Mouse (Mus musculus) thymus, postnatal 4 days (tissue): ENCODE results near the gene Hdac9.
A peak's percentile ranks its signal among the peaks of the same experiment; 100 is the strongest.

Experiments
- DNase-seq: peaks from one replicate; pipeline ENCODE4 v3.0.0; 2021

Gene Hdac9

GRCm38 (mm10) chr12:34201471-34201870 lies 715.4 kb downstream of the Hdac9 start:
- no peak for DNase-seq

- DNase-seq = no peak
Observed at GRCm38 (mm10) chr12:34200030-34200446, 716.9 kb downstream of the Hdac9 start.

- DNase-seq = no peak
Observed at GRCm38 (mm10) chr12:34195155-34195828, 721.6 kb downstream of the Hdac9 start.

- no peak for DNase-seq
Observed at GRCm38 (mm10) chr12:34194116-34194515, 722.8 kb downstream of the Hdac9 start.

- no peak for DNase-seq
Observed at GRCm38 (mm10) chr12:34191246-34191645, 725.6 kb downstream of the Hdac9 start.

GRCm38 (mm10) chr12:34178931-34179330 lies 738.0 kb downstream of the Hdac9 start:
- DNase-seq = no peak

- no peak for DNase-seq
Observed at GRCm38 (mm10) chr12:34176790-34177189, 740.1 kb downstream of the Hdac9 start.

- no peak for DNase-seq
Observed at GRCm38 (mm10) chr12:34173036-34173435, 743.9 kb downstream of the Hdac9 start.

- DNase-seq = no peak
Observed at GRCm38 (mm10) chr12:34170601-34171000, 746.3 kb downstream of the Hdac9 start.

GRCm38 (mm10) chr12:34165674-34166073 lies 751.2 kb downstream of the Hdac9 start:
- DNase-seq = no peak

GRCm38 (mm10) chr12:34156301-34156700 lies 760.6 kb downstream of the Hdac9 start:
- no peak for DNase-seq

GRCm38 (mm10) chr12:34155740-34156139 lies 761.2 kb downstream of the Hdac9 start:
- DNase-seq = no peak

GRCm38 (mm10) chr12:34154757-34155156 lies 762.1 kb downstream of the Hdac9 start:
- DNase-seq = no peak

- DNase-seq = no peak
Observed at GRCm38 (mm10) chr12:34151336-34151735, 765.6 kb downstream of the Hdac9 start.

GRCm38 (mm10) chr12:34142743-34143142 lies 774.2 kb downstream of the Hdac9 start:
- no peak for DNase-seq

- no peak for DNase-seq
Observed at GRCm38 (mm10) chr12:34113336-34113735, 803.6 kb downstream of the Hdac9 start.

- DNase-seq = no peak
Observed at GRCm38 (mm10) chr12:34092953-34093352, 823.9 kb downstream of the Hdac9 start.

GRCm38 (mm10) chr12:34091851-34092250 lies 825.0 kb downstream of the Hdac9 start:
- no peak for DNase-seq

- no peak for DNase-seq
Observed at GRCm38 (mm10) chr12:34087292-34087942, 829.5 kb downstream of the Hdac9 start.

- DNase-seq = no peak
Observed at GRCm38 (mm10) chr12:34076981-34077380, 839.9 kb downstream of the Hdac9 start.

- no peak for DNase-seq
Observed at GRCm38 (mm10) chr12:34075805-34076509, 840.9 kb downstream of the Hdac9 start.

- DNase-seq = no peak
Observed at GRCm38 (mm10) chr12:34052508-34052907, 864.4 kb downstream of the Hdac9 start.

GRCm38 (mm10) chr12:34052036-34052435 lies 864.9 kb downstream of the Hdac9 start:
- no peak for DNase-seq

- peak; percentile 55 for DNase-seq
Observed at GRCm38 (mm10) chr12:34051112-34051511, 865.8 kb downstream of the Hdac9 start.
